Mouse (Mus musculus) gonadal fat pad, adult 2 months (tissue): Measurements from ENCODE around the gene Pdhb. TPM values are rescaled to one million over a fixed set of nuclear protein-coding genes. Genes with fewer than 3 reads are reported as not detected.
"Not testable (repeated sequence)": the region's sequence is repeated elsewhere in the genome, so short reads cannot be mapped to it uniquely, and the experiment has no call there.

Experiments
- DNase-seq: peaks from one replicate; pipeline ENCODE4 v3.0.0-alpha.2; 2012; ENCODE audit warnings: low read depth
- polyA plus RNA-seq: library from polyadenylated mRNA; depleted of rRNA; stranded (reverse); fragments of >200 nt; gene quantifications from 2 replicates; pipeline ENCODE4 v1.2.3, GENCODE M21; 2012

Gene Pdhb
- polyA plus RNA-seq, 1 experiment: 109 TPM

GRCm38 (mm10) chr14:8191331-8191965 lies 18.6 kb upstream of the Pdhb start:
- DNase-seq: no peak

- DNase-seq: no peak
Measured at GRCm38 (mm10) chr14:8190556-8190955, 17.7 kb upstream of the Pdhb start.

- no peak for DNase-seq
Measured at GRCm38 (mm10) chr14:8186278-8187045, 13.6 kb upstream of the Pdhb start.

GRCm38 (mm10) chr14:8183330-8183729 lies 10.5 kb upstream of the Pdhb start:
- no peak for DNase-seq

- DNase-seq: no peak
Measured at GRCm38 (mm10) chr14:8180371-8181035, 7.7 kb upstream of the Pdhb start.

- no peak for DNase-seq
Measured at GRCm38 (mm10) chr14:8176251-8176650, 3.4 kb upstream of the Pdhb start.

- no peak for DNase-seq
Measured at GRCm38 (mm10) chr14:8174634-8175033, 1.8 kb upstream of the Pdhb start.

- not testable (repeated sequence) for DNase-seq
Measured at GRCm38 (mm10) chr14:8173542-8174250, 871 bp upstream of the Pdhb start.

- no peak for DNase-seq
Measured at GRCm38 (mm10) chr14:8164463-8164862, 8.4 kb downstream of the Pdhb start.

GRCm38 (mm10) chr14:8161777-8162176 lies 11.0 kb downstream of the Pdhb start:
- DNase-seq: no peak

GRCm38 (mm10) chr14:8159141-8159540 lies 13.7 kb downstream of the Pdhb start:
- no peak for DNase-seq

- DNase-seq: no peak
Measured at GRCm38 (mm10) chr14:8158721-8159120, 14.1 kb downstream of the Pdhb start.

GRCm38 (mm10) chr14:8156947-8157346 lies 15.9 kb downstream of the Pdhb start:
- no peak for DNase-seq

GRCm38 (mm10) chr14:8154072-8154471 lies 18.8 kb downstream of the Pdhb start:
- DNase-seq: no peak

- no peak for DNase-seq
Measured at GRCm38 (mm10) chr14:8151757-8152156, 21.1 kb downstream of the Pdhb start.

GRCm38 (mm10) chr14:8148842-8149241 lies 24.0 kb downstream of the Pdhb start:
- no peak for DNase-seq

GRCm38 (mm10) chr14:8146611-8147223 lies 26.1 kb downstream of the Pdhb start:
- DNase-seq: no peak

- DNase-seq: no peak
Measured at GRCm38 (mm10) chr14:8145594-8146558, 26.9 kb downstream of the Pdhb start.

- DNase-seq: no peak
Measured at GRCm38 (mm10) chr14:8141131-8141530, 31.7 kb downstream of the Pdhb start.
